Mouse (Mus musculus): ENCODE data around the gene Olfr1274-ps. TPM values are rescaled to one million over a fixed set of nuclear protein-coding genes. Genes with fewer than 3 reads are reported as not detected.

Gene Olfr1274-ps
- polyA plus RNA-seq, 2 experiments: not detected

GRCm38 (mm10) chr2:90448967-90449740 is 50.7 kb downstream of the Olfr1274-ps start:
- no peak for TF ChIP-seq POLR2A (IDR thresholded peaks at IDR 0.05; ENCODE audit: borderline replicate concordance, extremely low read depth, insufficient read depth, insufficient read length)
- WGBS: 89% methylated on average over 15 of the region's 15 CpGs
- no peak overlapping the region for H3K9ac ChIP-seq (ENCODE audit: low read depth, low read length, severe bottlenecking)
- H3K36me3 ChIP-seq (ENCODE audit: control insufficient read depth, insufficient read depth, low read length): no peaks in the 10 kb centered on the region; the same call in 1 of the 2 replicates
- H3K27ac ChIP-seq (replicated peaks; ENCODE audit: low read depth, low read length): no peak overlapping the region
- no peaks in the 10 kb centered on the region for H3K27me3 ChIP-seq (ENCODE audit: control insufficient read depth, insufficient read depth, low read length)
- no peak overlapping the region for H3K4me2 ChIP-seq (replicated peaks; ENCODE audit: low read depth, low read length, severe bottlenecking)
- DNase-seq (ENCODE audit: low spot score): no peak
- H3K9me3 ChIP-seq (ENCODE audit: control insufficient read depth, low read length): no peaks in the 10 kb centered on the region
- no peaks in the 10 kb centered on the region for H3K4me1 ChIP-seq (ENCODE audit: control insufficient read depth, insufficient read depth, low read length)
- no peak for ATAC-seq (ENCODE audit: low FRiP score, low read depth)
- H3K4me3 ChIP-seq (replicated peaks; ENCODE audit: low read length): no peak overlapping the region

- H3K27me3 ChIP-seq (ENCODE audit: control insufficient read depth, insufficient read depth, low read length): no peaks in the 10 kb centered on the region
- TF ChIP-seq POLR2A (IDR thresholded peaks at IDR 0.05; ENCODE audit: borderline replicate concordance, extremely low read depth, insufficient read depth, insufficient read length): no peak
- no peak overlapping the region for H3K4me2 ChIP-seq (replicated peaks; ENCODE audit: low read depth, low read length, severe bottlenecking)
- ATAC-seq (ENCODE audit: low FRiP score, low read depth) (no peak), DNase-seq (ENCODE audit: low spot score) (no peak)
- 73% methylated on average over 3 of the region's 3 CpGs for WGBS
- H3K4me1 ChIP-seq (ENCODE audit: control insufficient read depth, insufficient read depth, low read length): no peaks in the 10 kb centered on the region
- H3K4me3 ChIP-seq (replicated peaks; ENCODE audit: low read length): no peak overlapping the region
- H3K27ac ChIP-seq (replicated peaks; ENCODE audit: low read depth, low read length): no peak overlapping the region
- no peaks in the 10 kb centered on the region for H3K9me3 ChIP-seq (ENCODE audit: control insufficient read depth, low read length)
- H3K9ac ChIP-seq (ENCODE audit: low read depth, low read length, severe bottlenecking): no peak overlapping the region
- no peaks in the 10 kb centered on the region; the same call in 1 of the 2 replicates for H3K36me3 ChIP-seq (ENCODE audit: control insufficient read depth, insufficient read depth, low read length)
Measured at GRCm38 (mm10) chr2:90452380-90452779, 53.9 kb downstream of the Olfr1274-ps start.

Other genes starting within 250 kb of the Olfr1274-ps start
- not detected in 2 replicates for gene Olfr1270, start 245.6 kb upstream of the Olfr1274-ps start, polyA plus RNA-seq (2012; rRNA removed)
- gene Olfr1270, start 245.6 kb upstream of the Olfr1274-ps start, polyA plus RNA-seq (2014; fragmentation: Nextera tagmentation; extraction: Ambion mirVana): not detected in 2 replicates
- not detected in 2 replicates for gene Olfr1506, start 174.2 kb upstream of the Olfr1274-ps start, polyA plus RNA-seq (2012; rRNA removed)
- not detected in 2 replicates for gene Olfr1506, start 174.2 kb upstream of the Olfr1274-ps start, polyA plus RNA-seq (2014; fragmentation: Nextera tagmentation; extraction: Ambion mirVana)
- gene Olfr142, start 141.1 kb upstream of the Olfr1274-ps start, polyA plus RNA-seq (2012; rRNA removed): not detected in 2 replicates
- gene Olfr142, start 141.1 kb upstream of the Olfr1274-ps start, polyA plus RNA-seq (2014; fragmentation: Nextera tagmentation; extraction: Ambion mirVana): not detected in 2 replicates
- not detected in 2 replicates for gene Olfr1271, start 127.7 kb upstream of the Olfr1274-ps start, polyA plus RNA-seq (2012; rRNA removed)
- not detected in 2 replicates for gene Olfr1271, start 127.7 kb upstream of the Olfr1274-ps start, polyA plus RNA-seq (2014; fragmentation: Nextera tagmentation; extraction: Ambion mirVana)
- gene Olfr1272, start 105.8 kb upstream of the Olfr1274-ps start, polyA plus RNA-seq (2012; rRNA removed): not detected in 2 replicates
- not detected in 2 replicates for gene Olfr1272, start 105.8 kb upstream of the Olfr1274-ps start, polyA plus RNA-seq (2014; fragmentation: Nextera tagmentation; extraction: Ambion mirVana)
- gene Gm13769, start 76.5 kb upstream of the Olfr1274-ps start, polyA plus RNA-seq (2012; rRNA removed): not detected in 2 replicates
- gene Gm13769, start 76.5 kb upstream of the Olfr1274-ps start, polyA plus RNA-seq (2014; fragmentation: Nextera tagmentation; extraction: Ambion mirVana): not detected in 2 replicates
- gene Ptprj, start 182.0 kb downstream of the Olfr1274-ps start, polyA plus RNA-seq (2012; rRNA removed): 3.9 and 4.0 TPM in 2 replicates
- 2.7 and 3.2 TPM in 2 replicates for gene Ptprj, start 182.0 kb downstream of the Olfr1274-ps start, polyA plus RNA-seq (2014; fragmentation: Nextera tagmentation; extraction: Ambion mirVana)